Comparison of ENCODE assay signal across 11 mouse cellular contexts in the genomic region with DNA sequence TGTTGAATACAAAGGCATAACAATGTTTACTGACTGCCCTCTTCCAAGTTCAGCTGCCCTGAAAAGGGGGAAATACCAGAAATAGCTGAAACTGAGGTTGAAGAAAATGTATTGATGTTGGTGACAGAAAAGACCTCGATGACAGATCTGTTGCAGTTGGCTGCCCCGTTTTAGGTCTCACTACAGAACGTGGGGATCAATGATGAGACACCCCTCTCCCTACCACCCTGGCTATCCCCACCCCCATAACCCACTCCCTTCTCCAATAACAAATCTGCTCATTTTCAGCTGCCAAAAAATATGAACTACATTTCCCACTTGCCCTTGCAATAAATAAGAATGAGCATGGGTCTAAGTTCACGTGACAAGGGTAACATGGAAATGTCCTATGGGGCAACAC. TPM values are rescaled to one million over a fixed set of nuclear protein-coding genes. Genes with fewer than 3 reads are reported as not detected.
DNase-seq lines count a peak whose midpoint lies in the region; ATAC-seq lines count a peak whose summit lies in the region.
"Had no signal": no experiment of that assay in that cellular context is flagged by ENCODE, and none has a peak within 500 bp of the region (broad histone marks: within the 10 kb centered on the region; RNA-seq: fewer than 3 reads in every experiment).

No protein-coding gene starts in this region.

- no peak overlapping the region for H3K4me2 ChIP-seq in heart, embryonic 13.5 days
- H3K4me2 ChIP-seq in lung, embryonic 15.5 days = no peak overlapping the region
- no peak overlapping the region for H3K4me2 ChIP-seq in hindbrain, embryonic 15.5 days
- H3K4me2 ChIP-seq in neural tube, embryonic 15.5 days = no peak overlapping the region
- H3K4me2 ChIP-seq: midbrain, embryonic 11.5 days had no signal

- peak overlapping the region; percentile 64; the same call in 1 of the 2 replicates for H3K9ac ChIP-seq in heart, embryonic 13.5 days
- no peak overlapping the region for H3K9ac ChIP-seq in lung, embryonic 15.5 days
- no peak overlapping the region for H3K9ac ChIP-seq in hindbrain, embryonic 15.5 days
- no peak overlapping the region for H3K9ac ChIP-seq in neural tube, embryonic 15.5 days (replicated peaks)

- no peak for DNase-seq in heart, postnatal 10 days
- no peak for DNase-seq in lung, postnatal 36 days
- DNase-seq in testis, postnatal 14 days (ENCODE audit: low spot score) = no peak
- DNase-seq: adrenal gland, postnatal 36 days; cerebellum, postnatal 14 days; kidney, postnatal 4 days had no signal

- intact Hi-C loops in heart, postnatal 10 days (cut with DNase I) = loop anchor here (5.0 kb wide), 1 partner anchor 34 kb away; no protein-coding TSS in a partner anchor

- no peaks in the 10 kb centered on the region for H3K36me3 ChIP-seq in heart, embryonic 13.5 days
- H3K36me3 ChIP-seq in lung, embryonic 15.5 days = no peaks in the 10 kb centered on the region
- H3K36me3 ChIP-seq in hindbrain, embryonic 15.5 days = no peaks in the 10 kb centered on the region
- no peaks in the 10 kb centered on the region for H3K36me3 ChIP-seq in neural tube, embryonic 15.5 days

- H3K4me1 ChIP-seq in heart, embryonic 13.5 days = peaks cover 99% of the 10 kb centered on the region
- peaks cover 69% of the 10 kb centered on the region for H3K4me1 ChIP-seq in lung, embryonic 15.5 days
- H3K4me1 ChIP-seq in hindbrain, embryonic 15.5 days (replicated peaks) = peaks cover 41% of the 10 kb centered on the region
- peaks cover 44% of the 10 kb centered on the region for H3K4me1 ChIP-seq in neural tube, embryonic 15.5 days

- no peaks in the 10 kb centered on the region for H3K27me3 ChIP-seq in heart, embryonic 13.5 days (replicated peaks)
- no peaks in the 10 kb centered on the region for H3K27me3 ChIP-seq in lung, embryonic 15.5 days
- no peaks in the 10 kb centered on the region for H3K27me3 ChIP-seq in hindbrain, embryonic 15.5 days
- no peaks in the 10 kb centered on the region for H3K27me3 ChIP-seq in neural tube, embryonic 15.5 days (replicated peaks)

- H3K4me3 ChIP-seq in heart, embryonic 13.5 days = no peak overlapping the region
- no peak overlapping the region for H3K4me3 ChIP-seq in lung, embryonic 15.5 days
- no peak overlapping the region for H3K4me3 ChIP-seq in hindbrain, embryonic 15.5 days
- H3K4me3 ChIP-seq in neural tube, embryonic 15.5 days (replicated peaks) = no peak overlapping the region

- peak overlapping the region; percentile 93 for H3K27ac ChIP-seq in heart, embryonic 13.5 days (replicated peaks)
- H3K27ac ChIP-seq in lung, embryonic 15.5 days = peak overlapping the region; percentile 93
- peak overlapping the region; percentile 67 for H3K27ac ChIP-seq in hindbrain, embryonic 15.5 days (replicated peaks)
- peak overlapping the region; percentile 88 for H3K27ac ChIP-seq in neural tube, embryonic 15.5 days (replicated peaks)

- H3K9me3 ChIP-seq in heart, embryonic 13.5 days = no peaks in the 10 kb centered on the region
- no peaks in the 10 kb centered on the region for H3K9me3 ChIP-seq in lung, embryonic 15.5 days
- H3K9me3 ChIP-seq in hindbrain, embryonic 15.5 days = no peaks in the 10 kb centered on the region
- H3K9me3 ChIP-seq in neural tube, embryonic 15.5 days (replicated peaks) = no peaks in the 10 kb centered on the region

- no peak for ATAC-seq in heart, embryonic 13.5 days (ENCODE audit: extremely low read depth, insufficient number of reproducible peaks, low FRiP score, low TSS enrichment)
- 0 out of 2 replicates have a peak, but pooled peaks have one; percentile 25 for ATAC-seq in lung, embryonic 15.5 days (ENCODE audit: borderline replicate concordance, extremely low read depth, low FRiP score, low TSS enrichment)
- ATAC-seq in hindbrain, embryonic 15.5 days (ENCODE audit: low FRiP score, low read depth) = no peak
- ATAC-seq in neural tube, embryonic 15.5 days (ENCODE audit: low FRiP score) = no peak

- WGBS in heart, embryonic 13.5 days = 27% methylated on average over 4 of the region's 4 CpGs
- WGBS in lung, embryonic 15.5 days = 23% methylated on average over 4 of the region's 4 CpGs
- WGBS in hindbrain, embryonic 15.5 days = 77% methylated on average over 4 of the region's 4 CpGs
- WGBS in neural tube, embryonic 15.5 days = 67% methylated on average over 4 of the region's 4 CpGs

RNA-seq across cellular contexts. Expression of a gene that starts 59.5 kb away (rescaled TPM):
- polyA plus RNA-seq in heart, embryonic 13.5 days (2015; fragmentation: Nextera tagmentation; extraction: Ambion mirVana) = 55.9 and 60.9 TPM in 2 replicates
- 10 to 100 TPM; 41.8 to 42.2 TPM for total RNA-seq in heart, postnatal 10 days (2021)
- 48.4 and 50.2 TPM in 2 replicates for polyA plus RNA-seq in lung, embryonic 15.5 days (2015; fragmentation: Nextera tagmentation; extraction: Ambion mirVana)
- 76.3 and 76.7 TPM in 2 replicates for polyA plus RNA-seq in hindbrain, embryonic 15.5 days (2015; fragmentation: Nextera tagmentation; extraction: Ambion mirVana)
- 77.4 and 80.3 TPM in 2 replicates for polyA plus RNA-seq in neural tube, embryonic 15.5 days (2015; fragmentation: Nextera tagmentation; extraction: Ambion mirVana)
